Mouse (Mus musculus): Measurements from ENCODE around the gene Cplx2.

DNA sequence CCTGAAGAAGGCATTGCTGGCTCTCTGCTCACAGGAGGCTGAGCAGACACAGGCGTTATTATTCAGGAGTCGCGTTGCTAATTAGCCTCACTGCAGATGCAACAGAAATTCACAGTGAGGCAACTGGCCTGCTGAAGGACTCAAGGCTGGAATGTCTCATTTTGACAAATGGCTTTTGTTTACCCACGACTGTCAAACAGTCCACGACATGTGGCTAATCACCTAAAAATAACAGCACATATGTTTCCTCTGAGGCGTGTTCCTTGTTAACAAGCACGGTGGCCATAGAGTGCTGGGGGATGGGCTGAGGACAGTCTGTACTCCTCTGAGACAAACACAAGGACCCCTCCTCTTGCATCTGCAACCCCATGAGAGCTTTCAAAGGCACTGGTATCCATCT, 41.1 kb downstream of the Cplx2 start:
- TF ChIP-seq CTCF (IDR thresholded peaks at IDR 0.05; ENCODE audit: control insufficient read depth, insufficient read depth, low read length) (no peak), POLR2A (IDR thresholded peaks at IDR 0.05; ENCODE audit: borderline replicate concordance, control insufficient read depth, low read depth, low read length) (no peak)

Data from bone marrow, adult 2 months (tissue).